Comparison of ENCODE assay signal across 19 mouse cellular contexts in the genomic region with DNA sequence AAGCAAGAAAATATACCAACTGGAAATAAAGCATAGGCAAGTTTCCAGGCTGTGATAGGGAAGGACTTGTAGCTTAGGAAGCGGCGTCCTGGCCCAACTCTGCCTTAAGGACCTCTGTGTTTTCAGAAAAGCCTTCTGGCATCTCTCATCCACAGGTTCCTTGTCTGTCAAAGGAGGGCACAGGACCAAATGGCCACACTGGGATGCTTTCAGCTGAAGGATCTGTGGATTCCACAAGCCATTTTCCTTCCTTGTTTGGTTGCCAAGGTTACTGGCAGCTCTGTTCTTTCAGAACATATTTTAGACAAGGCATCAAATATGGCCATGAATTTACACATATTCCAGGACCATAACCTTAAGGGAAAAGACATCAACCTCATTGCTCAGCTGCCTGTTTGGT. TPM values are rescaled to one million over a fixed set of nuclear protein-coding genes. Genes with fewer than 3 reads are reported as not detected.
A peak's percentile ranks its signal among the peaks of the same experiment; 100 is the strongest.
DNase-seq lines count a peak whose midpoint lies in the region; ATAC-seq and TF ChIP-seq lines count a peak whose summit lies in the region.
"Had no signal": no experiment of that assay in that cellular context is flagged by ENCODE, and none has a peak within 500 bp of the region (broad histone marks: within the 10 kb centered on the region; RNA-seq: fewer than 3 reads in every experiment).

No protein-coding gene starts in this region.

- H3K4me3 ChIP-seq in forebrain, embryonic 15.5 days: no peak overlapping the region
- no peak overlapping the region for H3K4me3 ChIP-seq in forebrain, embryonic 11.5 days (ENCODE audit: low read depth, low read length)
- no peak overlapping the region for H3K4me3 ChIP-seq in limb, embryonic 14.5 days (replicated peaks; ENCODE audit: low read length)
- H3K4me3 ChIP-seq in limb, embryonic 10.5 days: no peak overlapping the region
- H3K4me3 ChIP-seq in testis, adult 2 months (ENCODE audit: control insufficient read depth, low read depth, low read length): peak overlapping the region; percentile 79
- H3K4me3 ChIP-seq in midbrain, postnatal 0 days (ENCODE audit: low read depth, low read length): no peak overlapping the region
- H3K4me3 ChIP-seq: heart, adult 2 months; heart, embryonic 15.5 days; intestine, embryonic 15.5 days; kidney, embryonic 15.5 days had no signal

- ATAC-seq in forebrain, embryonic 15.5 days (replicated peaks): 0 out of 2 replicates have a peak, but pooled peaks have one; percentile 16
- ATAC-seq in forebrain, embryonic 11.5 days (replicated peaks; ENCODE audit: low FRiP score): no peak
- ATAC-seq in limb, embryonic 14.5 days (ENCODE audit: low FRiP score, low read depth): peak; percentile 41; the same call in 1 of the 2 replicates
- ATAC-seq in midbrain, postnatal 0 days (ENCODE audit: low FRiP score): no peak
- ATAC-seq: intestine, embryonic 15.5 days; liver, postnatal 0 days had no signal

- TF ChIP-seq CTCF in testis, adult 2 months (IDR thresholded peaks at IDR 0.05; ENCODE audit: control insufficient read depth, insufficient read depth, insufficient replicate concordance, low read depth, low read length): no peak
- TF ChIP-seq CTCF in midbrain, postnatal 0 days (IDR thresholded peaks at IDR 0.05): no peak

- H3K9ac ChIP-seq in forebrain, embryonic 15.5 days (replicated peaks): no peak overlapping the region
- no peak overlapping the region for H3K9ac ChIP-seq in forebrain, embryonic 11.5 days (ENCODE audit: low read length)
- H3K9ac ChIP-seq in limb, embryonic 14.5 days (ENCODE audit: low read depth, low read length, severe bottlenecking): no peak overlapping the region
- no peak overlapping the region for H3K9ac ChIP-seq in midbrain, postnatal 0 days (replicated peaks; ENCODE audit: low read length, poor library complexity, severe bottlenecking)
- H3K9ac ChIP-seq: heart, embryonic 15.5 days; intestine, embryonic 15.5 days; kidney, embryonic 15.5 days; liver, postnatal 0 days had no signal

- H3K4me2 ChIP-seq in forebrain, embryonic 15.5 days (replicated peaks): no peak overlapping the region
- H3K4me2 ChIP-seq in forebrain, embryonic 11.5 days (ENCODE audit: low read depth, low read length, severe bottlenecking): no peak overlapping the region
- no peak overlapping the region for H3K4me2 ChIP-seq in limb, embryonic 14.5 days (replicated peaks; ENCODE audit: low read depth, low read length, severe bottlenecking)
- H3K4me2 ChIP-seq in midbrain, postnatal 0 days (ENCODE audit: low read depth, low read length, poor library complexity, severe bottlenecking): no peak overlapping the region
- H3K4me2 ChIP-seq: heart, embryonic 15.5 days; intestine, embryonic 15.5 days; kidney, embryonic 15.5 days had no signal

- TF ChIP-seq POLR2A in limb, embryonic 14.5 days (IDR thresholded peaks at IDR 0.05; ENCODE audit: borderline replicate concordance, extremely low read depth, insufficient read depth, insufficient read length): no peak
- no peak for TF ChIP-seq POLR2A in testis, adult 2 months (IDR thresholded peaks at IDR 0.05; ENCODE audit: control insufficient read depth, low read depth, low read length)

- peaks cover 15% of the 10 kb centered on the region for H3K4me1 ChIP-seq in forebrain, embryonic 15.5 days
- H3K4me1 ChIP-seq in forebrain, embryonic 11.5 days (replicated peaks; ENCODE audit: control insufficient read depth, insufficient read depth, low read length): no peaks in the 10 kb centered on the region; the same call in 1 of the 2 replicates
- H3K4me1 ChIP-seq in limb, embryonic 14.5 days (ENCODE audit: control insufficient read depth, insufficient read depth, low read length): no peaks in the 10 kb centered on the region
- no peaks in the 10 kb centered on the region; the same call in 1 of the 2 replicates for H3K4me1 ChIP-seq in limb, embryonic 10.5 days
- H3K4me1 ChIP-seq in testis, adult 2 months (ENCODE audit: control insufficient read depth, insufficient read depth, low read length): peaks cover 3% of the 10 kb centered on the region; the same call in 1 of the 2 replicates
- H3K4me1 ChIP-seq in midbrain, postnatal 0 days (ENCODE audit: insufficient read depth, low read length): peaks cover 4% of the 10 kb centered on the region; the same call in 1 of the 2 replicates
- H3K4me1 ChIP-seq: heart, embryonic 15.5 days; intestine, embryonic 15.5 days had no signal

- no peaks in the 10 kb centered on the region for H3K27me3 ChIP-seq in forebrain, embryonic 15.5 days
- no peaks in the 10 kb centered on the region for H3K27me3 ChIP-seq in forebrain, embryonic 11.5 days (ENCODE audit: control insufficient read depth, insufficient read depth, low read length)
- no peaks in the 10 kb centered on the region for H3K27me3 ChIP-seq in limb, embryonic 14.5 days (ENCODE audit: control insufficient read depth, insufficient read depth, low read length)
- H3K27me3 ChIP-seq in limb, embryonic 10.5 days (ENCODE audit: low read depth, poor library complexity, severe bottlenecking): no peaks in the 10 kb centered on the region
- no peaks in the 10 kb centered on the region for H3K27me3 ChIP-seq in testis, adult 2 months (ENCODE audit: control insufficient read depth, insufficient read depth, low read length)
- no peaks in the 10 kb centered on the region for H3K27me3 ChIP-seq in midbrain, postnatal 0 days (ENCODE audit: insufficient read depth, low read length)
- H3K27me3 ChIP-seq: heart, embryonic 15.5 days; intestine, embryonic 15.5 days; kidney, embryonic 15.5 days had no signal

- no peaks in the 10 kb centered on the region for H3K36me3 ChIP-seq in forebrain, embryonic 15.5 days
- no peaks in the 10 kb centered on the region for H3K36me3 ChIP-seq in forebrain, embryonic 11.5 days (ENCODE audit: control insufficient read depth, insufficient read depth, low read length)
- no peaks in the 10 kb centered on the region for H3K36me3 ChIP-seq in limb, embryonic 14.5 days (ENCODE audit: control insufficient read depth, insufficient read depth, low read length)
- H3K36me3 ChIP-seq in limb, embryonic 10.5 days: no peaks in the 10 kb centered on the region
- no peaks in the 10 kb centered on the region for H3K36me3 ChIP-seq in testis, adult 2 months (ENCODE audit: control insufficient read depth, insufficient read depth, low read length)
- no peaks in the 10 kb centered on the region for H3K36me3 ChIP-seq in midbrain, postnatal 0 days (ENCODE audit: insufficient read depth, low read length)
- H3K36me3 ChIP-seq: heart, embryonic 15.5 days; intestine, embryonic 15.5 days; kidney, embryonic 15.5 days had no signal

- no peak for DNase-seq in forebrain, embryonic 11.5 days (ENCODE audit: low spot score)
- DNase-seq in limb, embryonic 14.5 days (ENCODE audit: low spot score): no peak
- no peak for DNase-seq in limb, embryonic 10.5 days (ENCODE audit: low spot score)
- no peak for DNase-seq in testis, postnatal 10 days (ENCODE audit: low spot score)
- DNase-seq in midbrain, postnatal 0 days (ENCODE audit: low spot score): peak; percentile 62
- no peak for DNase-seq in thymus, postnatal 14 days
- DNase-seq: adrenal gland, postnatal 14 days; B cell, adult 2 months; cerebellum, adult 2 months; heart, adult 2 months; liver; liver, postnatal 0 days; right cerebral cortex, adult 18-20 months; thymus, postnatal 25 days had no signal

- WGBS in forebrain, embryonic 15.5 days: 64% methylated on average over 2 of the region's 2 CpGs
- 82% methylated on average over 2 of the region's 2 CpGs for WGBS in forebrain, embryonic 11.5 days
- WGBS in limb, embryonic 14.5 days: 64% methylated on average over 2 of the region's 2 CpGs
- WGBS in limb, embryonic 10.5 days: 81% methylated on average over 2 of the region's 2 CpGs
- WGBS in midbrain, postnatal 0 days: 45% methylated on average over 2 of the region's 2 CpGs

- H3K9me3 ChIP-seq in forebrain, embryonic 15.5 days: no peaks in the 10 kb centered on the region
- no peaks in the 10 kb centered on the region for H3K9me3 ChIP-seq in forebrain, embryonic 11.5 days (ENCODE audit: control insufficient read depth, low read length)
- H3K9me3 ChIP-seq in limb, embryonic 14.5 days (ENCODE audit: control insufficient read depth, low read length): no peaks in the 10 kb centered on the region
- H3K9me3 ChIP-seq in limb, embryonic 10.5 days (replicated peaks): no peaks in the 10 kb centered on the region
- no peaks in the 10 kb centered on the region for H3K9me3 ChIP-seq in midbrain, postnatal 0 days (ENCODE audit: low read length)
- H3K9me3 ChIP-seq: heart, embryonic 15.5 days; intestine, embryonic 15.5 days; kidney, embryonic 15.5 days had no signal

- 0 out of 2 replicates have a peak overlapping the region, but pooled peaks have one; percentile 6 for H3K27ac ChIP-seq in forebrain, embryonic 15.5 days (replicated peaks)
- no peak overlapping the region for H3K27ac ChIP-seq in forebrain, embryonic 11.5 days (ENCODE audit: low read depth, low read length)
- no peak overlapping the region for H3K27ac ChIP-seq in limb, embryonic 14.5 days (replicated peaks; ENCODE audit: low read depth, low read length)
- H3K27ac ChIP-seq in limb, embryonic 10.5 days: no peak overlapping the region
- H3K27ac ChIP-seq in testis, adult 2 months (ENCODE audit: control insufficient read depth, insufficient read depth, low read depth, low read length): no peak overlapping the region
- peak overlapping the region; percentile 65 for H3K27ac ChIP-seq in midbrain, postnatal 0 days (ENCODE audit: low read depth, low read length)
- H3K27ac ChIP-seq: heart, adult 2 months; heart, embryonic 15.5 days; intestine, embryonic 15.5 days; kidney, embryonic 15.5 days had no signal

RNA-seq across cellular contexts. Expression of a gene that starts 31.7 kb away (rescaled TPM):
- polyA plus RNA-seq in forebrain, embryonic 15.5 days (2015; fragmentation: Nextera tagmentation; extraction: Ambion mirVana): 71.2 TPM in 2 replicates
- 14.2 and 16.4 TPM in 2 replicates for polyA plus RNA-seq in forebrain, embryonic 11.5 days (2014; fragmentation: Nextera tagmentation; extraction: Ambion mirVana)
- polyA plus RNA-seq in limb, embryonic 14.5 days (2012; rRNA removed): 10.0 and 11.1 TPM in 2 replicates
- 5.9 and 6.4 TPM in 2 replicates for polyA plus RNA-seq in limb, embryonic 14.5 days (2014; fragmentation: Nextera tagmentation; extraction: Ambion mirVana)
- polyA plus RNA-seq in limb, embryonic 10.5 days (2016; fragmentation: Nextera tagmentation; extraction: Ambion mirVana): 8.3 and 10.1 TPM in 2 replicates
- polyA plus RNA-seq in testis, adult 2 months (2012; rRNA removed): 29.4 and 33.2 TPM in 2 replicates
- 177 and 218 TPM in 2 replicates for total RNA-seq in midbrain, postnatal 0 days (2014; rRNA removed)
- polyA plus RNA-seq in midbrain, postnatal 0 days (2015; fragmentation: Nextera tagmentation; extraction: Ambion mirVana): 29.5 and 38.3 TPM in 2 replicates

Comparison
In these comparisons a context has a peak if more than half of its experiments do, and no peak if none do; other contexts are left out.
1. ATAC-seq: peak in forebrain, embryonic 15.5 days (single experiment) and limb, embryonic 14.5 days (single experiment); none in forebrain, embryonic 11.5 days (single experiment) and midbrain, postnatal 0 days (single experiment).
2. H3K27ac ChIP-seq: peak in forebrain, embryonic 15.5 days (single experiment) and midbrain, postnatal 0 days (single experiment); none in forebrain, embryonic 11.5 days (single experiment), limb, embryonic 14.5 days (single experiment), limb, embryonic 10.5 days (single experiment) and testis, adult 2 months (single experiment).